Mouse (Mus musculus): Measurements from ENCODE around the gene Crot. TPM values are rescaled to one million over a fixed set of nuclear protein-coding genes. Genes with fewer than 3 reads are reported as not detected.
"Not testable (repeated sequence)": the region's sequence is repeated elsewhere in the genome, so short reads cannot be mapped to it uniquely, and the experiment has no call there.

The Crot gene
- total RNA-seq (2022) = 10 to 100 TPM; 21.6 to 30.9 (median 25.3) TPM

DNA sequence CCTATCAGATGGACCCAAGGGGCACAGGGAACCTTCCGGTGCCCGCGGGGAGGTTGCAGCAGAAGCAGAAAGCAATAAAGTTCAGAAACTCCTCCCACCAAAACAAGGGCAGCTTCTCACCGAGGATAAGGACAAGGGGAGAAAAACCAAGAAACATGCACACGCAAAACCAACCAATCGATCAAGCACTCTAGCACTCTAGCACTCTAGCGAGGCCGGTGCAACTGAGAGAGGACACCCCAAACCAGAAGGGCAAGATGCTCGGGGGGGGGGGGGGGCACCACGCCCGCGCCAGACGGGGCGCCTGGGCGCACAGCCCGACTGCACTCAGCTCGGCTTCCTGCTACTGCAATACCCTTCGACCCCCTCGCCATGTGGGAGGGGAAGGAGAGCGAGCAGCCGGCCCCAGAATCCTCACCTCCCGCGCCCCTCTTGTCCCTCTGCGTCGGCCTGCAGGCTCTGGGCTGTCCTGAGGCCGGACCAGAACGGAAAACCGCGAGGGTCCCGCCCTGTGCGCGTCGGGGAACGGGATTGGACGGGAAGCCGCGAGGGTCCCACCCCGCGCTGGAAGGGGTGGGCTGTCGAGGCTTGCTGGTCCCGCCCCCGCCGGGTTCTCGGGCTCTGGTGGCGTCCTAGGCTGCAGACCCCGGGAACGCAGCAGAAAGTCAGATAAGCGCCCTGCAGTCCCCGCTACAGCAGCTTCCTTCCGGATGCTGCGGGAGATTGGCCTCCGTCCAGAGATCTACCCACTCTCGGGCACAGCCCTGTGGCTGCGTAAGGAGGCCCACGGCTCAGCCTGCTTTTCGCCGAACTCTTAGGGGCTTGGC lies at the start of gene Crot:
Crot (minus strand) TSS at position 639 of the 827 bp plus-strand sequence.
- DNase-seq (ENCODE audit: low spot score in 2 of 2) = peak; percentile 87 to 88

- no peak for DNase-seq (ENCODE audit: low spot score in 2 of 2)
Observed at GRCm38 (mm10) chr5:9045904-9046303, 48.8 kb upstream of the Crot start.

DNA sequence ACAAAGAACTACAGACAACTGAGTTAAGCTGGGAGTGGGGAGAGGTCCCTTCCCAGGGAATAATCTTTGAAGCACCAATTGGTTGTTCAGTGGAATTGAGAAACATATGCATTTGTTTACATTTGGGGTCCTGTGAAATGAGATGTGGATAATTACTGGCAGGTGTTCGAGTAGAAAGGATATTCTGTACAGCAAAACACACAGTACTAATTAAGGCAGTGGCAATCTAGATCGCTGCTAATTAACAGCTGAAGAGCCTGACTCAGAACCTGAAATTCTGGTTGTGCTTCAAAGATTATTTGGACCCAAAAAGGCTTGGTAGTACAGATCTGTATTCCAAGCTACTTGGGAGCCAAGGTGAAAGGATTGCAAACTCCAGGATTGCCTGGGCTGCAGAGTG lies 47.7 kb upstream of the Crot start:
- DNase-seq (ENCODE audit: low spot score in 2 of 2) = no peak

- DNase-seq (ENCODE audit: low spot score in 2 of 2) = no peak
Observed at GRCm38 (mm10) chr5:9043582-9044267, 46.6 kb upstream of the Crot start.

- DNase-seq (ENCODE audit: low spot score in 2 of 2) = peak in 1 of 2 experiments; percentile 20
Observed at GRCm38 (mm10) chr5:9042721-9043416, 45.7 kb upstream of the Crot start.

DNA sequence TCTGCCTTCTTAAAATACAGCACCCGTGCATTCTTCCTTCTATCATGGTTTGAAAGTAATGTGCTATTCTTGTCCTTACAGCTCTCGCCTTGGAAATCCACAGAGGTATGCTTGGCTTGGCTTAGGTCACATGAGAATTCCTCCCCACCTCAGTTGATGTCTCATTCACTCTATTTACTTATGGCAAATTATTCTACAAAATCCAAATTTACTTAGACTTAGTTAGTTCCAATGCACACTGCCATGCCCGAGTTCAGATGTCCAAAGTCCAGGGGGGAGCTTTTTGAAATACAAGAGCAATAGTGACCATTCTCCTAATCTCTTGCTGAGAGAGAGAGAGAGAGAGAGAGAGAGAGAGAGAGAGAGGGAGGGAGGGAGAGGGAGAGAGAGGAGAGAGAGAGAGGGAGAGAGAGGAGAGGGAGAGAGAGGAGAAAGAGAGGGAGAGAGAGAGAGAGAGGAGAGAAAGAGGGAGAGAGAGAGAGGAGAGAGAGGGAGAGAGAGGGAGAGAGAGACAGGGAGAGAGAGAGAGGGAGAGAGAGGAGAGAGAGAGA lies 43.6 kb upstream of the Crot start:
- DNase-seq (ENCODE audit: low spot score in 2 of 2) = no peak

DNA sequence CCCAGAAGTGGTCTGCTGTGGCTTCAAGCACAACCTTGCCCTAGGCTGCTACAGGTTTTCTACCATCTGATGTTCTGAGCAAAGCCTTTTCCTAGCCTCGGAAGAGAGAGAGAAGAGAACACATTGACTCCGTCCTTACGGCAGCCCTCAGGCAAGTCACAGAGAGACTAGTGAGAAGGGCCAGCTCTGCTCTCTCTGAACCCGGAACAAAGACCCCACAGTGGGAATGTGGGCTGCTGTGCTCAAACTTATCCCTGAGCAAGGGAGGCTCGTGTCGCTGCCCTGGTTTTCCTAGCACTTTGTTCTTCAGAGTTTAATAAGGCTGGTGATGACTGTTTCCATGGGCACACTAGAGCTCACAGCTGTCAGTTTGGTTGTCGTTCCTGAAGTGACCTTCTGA lies 42.9 kb upstream of the Crot start:
- DNase-seq (ENCODE audit: low spot score in 2 of 2) = no peak

DNA sequence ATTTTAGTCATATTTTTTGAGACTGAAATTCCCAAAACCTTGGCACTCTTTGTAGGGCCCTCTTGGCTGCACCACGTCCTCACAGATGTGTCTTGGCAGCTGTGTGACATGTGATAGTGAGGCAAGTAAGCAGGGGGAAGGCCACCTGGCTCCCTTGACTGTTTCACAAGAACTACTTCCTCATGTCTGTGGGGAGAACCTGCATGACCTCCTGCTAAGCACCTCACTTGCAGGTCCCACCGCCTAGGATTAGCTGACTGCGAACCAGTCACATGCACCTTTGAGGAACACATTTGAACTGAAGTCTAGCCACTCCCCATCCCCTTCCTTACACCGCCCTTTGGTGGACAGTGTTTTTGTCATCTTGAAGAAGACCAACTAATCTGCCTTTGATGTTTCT lies 40.2 kb upstream of the Crot start:
- DNase-seq (ENCODE audit: low spot score in 2 of 2) = no peak

DNA sequence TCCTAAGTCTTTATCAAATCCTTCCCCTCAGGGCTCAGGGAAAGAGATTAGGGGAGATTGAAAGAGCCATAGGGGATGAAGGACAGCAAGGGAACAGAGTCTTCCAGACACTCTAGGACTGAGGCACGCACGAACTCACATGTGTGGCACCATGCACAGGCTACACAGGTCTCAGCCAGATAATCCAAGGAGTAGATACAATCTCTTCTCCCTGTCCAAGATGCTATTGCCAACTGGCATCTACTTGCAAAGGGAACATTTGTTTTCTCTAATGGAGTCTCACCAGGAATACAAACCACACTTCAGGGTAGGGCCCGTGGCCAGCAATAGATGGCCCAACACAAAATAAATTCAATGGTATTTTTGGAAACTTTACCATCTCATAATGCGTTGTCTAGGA lies 38.3 kb upstream of the Crot start:
- DNase-seq (ENCODE audit: low spot score in 2 of 2) = no peak

- DNase-seq (ENCODE audit: low spot score in 2 of 2) = no peak
Observed at GRCm38 (mm10) chr5:9034535-9034934, 37.4 kb upstream of the Crot start.

GRCm38 (mm10) chr5:9033843-9034242 lies 36.7 kb upstream of the Crot start:
- no peak for DNase-seq (ENCODE audit: low spot score in 2 of 2)

- DNase-seq (ENCODE audit: low spot score in 2 of 2) = no peak
Observed at GRCm38 (mm10) chr5:9032641-9033040, 35.5 kb upstream of the Crot start.

DNA sequence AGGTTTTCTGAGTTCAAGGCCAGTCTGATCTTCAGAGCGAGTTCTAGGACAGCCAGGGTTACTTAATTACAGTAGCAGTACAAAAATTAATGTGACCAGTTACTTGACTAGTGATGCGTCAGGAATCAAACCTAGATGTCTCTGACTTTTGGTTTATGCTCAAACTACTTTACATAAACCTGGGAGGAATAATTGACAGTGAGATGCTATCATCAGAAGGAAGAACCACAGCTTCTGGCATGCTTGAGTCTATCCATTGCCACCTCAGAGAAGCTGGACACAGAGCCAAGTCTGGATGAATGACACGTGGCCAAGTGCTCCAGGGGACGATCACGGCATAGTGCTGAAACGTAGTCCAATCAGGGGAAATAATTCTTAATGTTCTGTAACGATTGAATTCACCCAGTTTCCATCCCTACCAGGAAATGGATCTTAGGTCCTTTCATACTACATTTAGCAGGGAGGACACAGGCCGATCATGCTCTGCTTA lies 35.0 kb upstream of the Crot start:
- DNase-seq (ENCODE audit: low spot score in 2 of 2) = no peak

DNA sequence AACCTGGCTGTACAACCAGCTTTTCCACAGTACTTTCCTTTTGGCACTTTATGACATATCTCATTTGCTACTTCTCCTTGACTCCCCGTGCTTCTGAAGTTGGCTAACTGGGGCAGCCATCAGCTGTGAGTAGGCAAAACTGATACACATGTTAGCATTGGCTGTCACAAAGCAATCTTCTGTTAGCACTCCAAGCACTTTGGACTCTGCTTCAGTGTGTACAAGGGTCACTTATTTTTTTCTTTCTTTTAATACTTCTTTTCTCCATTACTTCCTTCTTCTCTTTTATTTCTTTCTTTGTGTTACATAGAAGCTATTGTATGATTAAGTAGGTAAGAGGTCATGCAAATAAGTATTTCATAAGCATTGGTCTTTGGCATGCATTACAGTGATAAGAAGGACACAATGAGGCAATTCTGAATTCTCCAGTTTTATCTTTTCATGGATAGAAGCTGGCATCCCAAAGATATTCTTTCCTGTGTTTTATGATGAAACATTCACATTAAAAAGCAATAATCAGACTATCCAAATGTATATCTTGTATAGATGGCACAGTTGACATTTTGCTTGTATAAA lies 31.2 kb upstream of the Crot start:
- DNase-seq (ENCODE audit: low spot score in 2 of 2) = no peak

DNA sequence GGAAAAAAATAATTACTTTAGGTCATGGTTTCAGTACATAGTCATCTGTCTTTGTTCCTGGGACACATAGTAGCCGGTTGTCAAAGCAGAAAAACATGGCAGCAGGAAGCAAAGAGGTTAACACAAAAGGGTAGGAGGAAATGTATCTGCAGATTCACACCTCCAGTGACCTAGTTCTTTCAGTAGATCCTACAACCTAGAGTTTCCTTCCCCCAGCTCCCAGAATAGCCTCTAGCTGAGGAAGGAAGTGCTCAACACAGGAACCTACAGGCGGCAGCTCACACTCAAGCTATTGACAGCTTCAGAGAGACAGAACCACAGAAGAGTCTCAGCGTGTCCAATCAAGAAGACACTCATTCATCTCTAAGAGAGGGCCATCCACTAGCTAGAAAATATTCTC lies 18.2 kb upstream of the Crot start:
- no peak for DNase-seq (ENCODE audit: low spot score in 2 of 2)

GRCm38 (mm10) chr5:9014774-9015173 lies 17.6 kb upstream of the Crot start:
- DNase-seq (ENCODE audit: low spot score in 2 of 2) = no peak

DNA sequence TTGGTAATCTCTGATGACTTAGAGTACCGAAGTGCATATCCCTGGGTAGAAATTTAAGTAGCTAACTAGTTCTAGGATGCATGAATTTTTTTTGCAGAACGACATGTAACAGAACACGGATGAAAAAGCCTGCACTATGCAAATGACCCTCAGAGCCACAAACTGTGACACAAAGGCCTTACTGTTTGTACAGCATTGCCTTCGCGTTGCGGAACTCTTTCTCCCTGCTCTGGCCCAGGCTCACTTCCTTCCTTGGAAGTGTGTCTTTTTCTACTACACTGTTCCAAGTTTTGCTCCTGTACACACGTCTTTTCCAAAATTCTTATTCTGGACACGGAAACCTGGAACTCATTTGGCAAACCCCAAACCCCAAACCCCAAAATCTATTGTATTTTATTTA lies 14.2 kb upstream of the Crot start:
- DNase-seq (ENCODE audit: low spot score in 2 of 2) = peak in 1 of 2 experiments; percentile 8

GRCm38 (mm10) chr5:9010166-9010565 lies 13.0 kb upstream of the Crot start:
- DNase-seq (ENCODE audit: low spot score in 2 of 2) = no peak

DNA sequence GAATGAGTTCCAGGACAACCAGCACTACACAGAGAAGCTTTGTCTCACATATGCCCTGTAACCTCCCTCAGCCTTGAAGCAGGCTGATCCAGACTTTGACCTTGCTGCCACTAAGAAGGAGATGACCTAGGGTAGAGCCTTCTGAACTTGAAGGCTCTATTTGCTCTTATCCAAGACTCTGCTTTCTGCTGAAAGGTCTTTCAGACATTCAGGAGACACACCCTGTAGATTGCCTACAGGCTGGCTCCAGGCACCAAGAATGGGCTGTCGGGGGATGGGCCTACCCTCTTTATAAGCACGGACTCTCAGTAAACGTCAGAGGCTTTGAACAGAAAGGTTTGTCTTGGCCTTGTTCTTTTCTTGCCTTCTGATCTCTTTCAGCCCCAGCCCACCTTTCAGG lies 9.5 kb upstream of the Crot start:
- not testable (repeated sequence) for DNase-seq (ENCODE audit: low spot score in 2 of 2)

DNA sequence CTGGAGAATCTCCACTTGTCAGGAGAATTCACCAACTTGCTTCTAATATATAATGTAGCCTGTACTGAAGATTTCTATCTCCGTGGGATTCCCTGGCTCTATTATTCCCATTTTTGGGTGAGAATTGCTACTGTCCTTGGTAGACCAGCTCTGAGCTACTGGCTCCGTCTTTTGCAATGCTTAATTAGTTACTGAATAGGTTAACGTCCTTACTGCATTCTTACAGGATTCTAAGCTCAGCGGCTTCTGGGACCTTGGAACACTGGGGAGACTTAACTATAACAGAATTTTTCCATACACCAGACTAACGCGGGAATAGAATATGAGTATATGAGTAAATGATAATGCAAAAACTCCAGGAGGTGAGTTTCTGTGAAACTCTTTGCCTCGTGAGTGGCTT lies 2.9 kb upstream of the Crot start:
- not testable (repeated sequence) for DNase-seq (ENCODE audit: low spot score in 2 of 2)

GRCm38 (mm10) chr5:8999108-8999507 lies 2.0 kb upstream of the Crot start:
- DNase-seq (ENCODE audit: low spot score in 2 of 2) = no peak
